Mouse (Mus musculus) stomach, postnatal 0 days (tissue): ENCODE results near the gene Hoxa3.

Source experiments
- CTCF ChIP-seq: IDR thresholded peaks from 2 replicates; pipeline ENCODE4 v1.5.1; 2016; ENCODE audit warnings: antibody characterized with exemption, low read depth, mild to moderate bottlenecking, moderate library complexity
- EP300 ChIP-seq: optimal IDR thresholded peaks from 2 replicates; pipeline ENCODE3; 2016; ENCODE audit warnings: antibody characterized with exemption

GRCm38 (mm10) chr6:52217895-52218642 is 4.9 kb upstream of the Hoxa3 start:
- TF ChIP-seq CTCF (no peak), EP300 (no peak)
